Mouse (Mus musculus): Measurements from ENCODE around the gene Kiss1r. TPM values are rescaled to one million over a fixed set of nuclear protein-coding genes. Genes with fewer than 3 reads are reported as not detected.

The Kiss1r gene
- polyA plus RNA-seq, 1 experiment from 2014 or later = 0.83 TPM

DNA sequence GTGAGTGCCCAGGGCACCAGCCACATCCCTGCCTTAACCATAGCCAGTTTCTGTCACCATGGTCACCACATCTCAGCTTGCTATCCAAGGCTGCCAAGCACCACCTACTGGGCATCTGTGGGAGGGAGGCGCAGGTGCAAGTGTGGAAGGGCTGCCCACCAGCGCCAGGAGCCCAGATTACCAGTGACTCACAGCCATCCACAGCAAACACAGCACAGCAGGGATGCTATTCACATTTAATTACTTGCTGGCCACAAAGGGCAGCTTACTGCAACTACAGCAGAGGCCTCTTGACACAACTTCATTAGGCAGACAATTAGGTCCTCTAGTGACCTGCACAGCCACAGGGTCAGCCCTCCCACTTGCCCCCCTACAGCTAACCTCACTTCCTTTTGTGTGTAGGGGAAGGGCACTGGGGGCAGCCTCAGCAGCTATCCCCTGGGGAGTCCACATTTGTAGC lies 15.8 kb upstream of the Kiss1r start:
- 55% methylated on average over 2 of the region's 2 CpGs for WGBS
- no peak for ATAC-seq (ENCODE audit: insufficient read depth, low FRiP score, low read depth)
- no peak overlapping the region for H3K9ac ChIP-seq

DNA sequence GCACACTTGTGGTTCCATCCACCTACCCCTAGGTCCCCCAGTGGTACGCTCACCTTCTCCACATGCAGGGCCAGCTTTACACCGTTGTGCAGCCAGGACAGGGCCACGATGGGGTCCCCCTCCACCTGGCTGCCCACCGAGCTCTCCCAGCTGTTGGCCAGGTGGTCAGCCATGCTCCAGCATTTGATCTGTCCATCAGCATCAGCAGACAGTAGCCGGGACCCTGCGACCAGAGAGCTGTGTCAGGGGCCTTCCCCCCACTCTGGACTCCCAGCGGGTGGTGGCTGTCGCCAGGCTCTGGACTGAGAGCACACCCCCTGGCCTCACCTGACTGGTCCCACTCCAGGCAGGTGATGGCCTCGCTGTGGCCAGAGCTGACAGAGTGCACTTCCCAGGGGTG lies 10.1 kb upstream of the Kiss1r start:
- peaks cover 9% of the 10 kb centered on the region for H3K4me1 ChIP-seq
- H3K4me2 ChIP-seq = no peak overlapping the region
- no peaks in the 10 kb centered on the region for H3K27me3 ChIP-seq (replicated peaks)
- 89% methylated on average over 9 of the region's 9 CpGs for WGBS
- H3K36me3 ChIP-seq = peaks cover 43% of the 10 kb centered on the region
- no peak overlapping the region for H3K4me3 ChIP-seq (replicated peaks)
- H3K9ac ChIP-seq = no peak overlapping the region
- no peaks in the 10 kb centered on the region for H3K9me3 ChIP-seq
- no peak for ATAC-seq (ENCODE audit: insufficient read depth, low FRiP score, low read depth)
- no peak overlapping the region for H3K27ac ChIP-seq

More for the DNA sequence above, 15.8 kb upstream of the Kiss1r start:
- Histone ChIP-seq H3K36me3 (peaks cover 50% of the 10 kb centered on the region), H3K4me2 (no peak overlapping the region), H3K4me3 (replicated peaks) (no peak overlapping the region), H3K9me3 (no peaks in the 10 kb centered on the region), H3K27ac (no peak overlapping the region), H3K4me1 (0 out of 2 replicates have a peak, but pooled peaks cover 8% of the 10 kb centered on the region), H3K27me3 (replicated peaks) (no peaks in the 10 kb centered on the region)

DNA sequence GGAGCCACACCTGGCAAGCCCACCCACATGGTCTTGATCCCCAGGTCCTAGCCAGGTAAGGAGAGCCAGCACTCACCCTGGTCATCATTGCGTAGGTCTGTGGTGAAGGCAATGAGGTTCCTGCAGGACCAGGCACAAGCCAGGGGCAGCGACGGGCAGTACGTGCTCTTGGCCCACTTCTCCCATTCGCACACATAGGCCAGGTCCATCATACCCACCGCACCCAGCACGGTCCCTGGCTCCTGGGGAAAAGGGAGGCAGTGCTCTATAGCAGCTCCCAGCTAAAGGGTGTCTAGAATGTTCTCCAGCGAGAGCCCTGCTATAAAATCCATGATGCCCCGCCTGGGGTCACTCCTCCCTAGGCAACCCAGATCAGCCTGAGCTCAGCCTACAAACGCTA lies 9.4 kb upstream of the Kiss1r start:
- Histone ChIP-seq H3K4me3 (replicated peaks) (no peak overlapping the region), H3K9ac (no peak overlapping the region), H3K9me3 (no peaks in the 10 kb centered on the region), H3K4me1 (peaks cover 9% of the 10 kb centered on the region), H3K36me3 (peaks cover 41% of the 10 kb centered on the region), H3K4me2 (no peak overlapping the region), H3K27ac (no peak overlapping the region), H3K27me3 (replicated peaks) (no peaks in the 10 kb centered on the region)
- ATAC-seq (ENCODE audit: insufficient read depth, low FRiP score, low read depth) = no peak
- WGBS = 90% methylated on average over 10 of the region's 10 CpGs

DNA sequence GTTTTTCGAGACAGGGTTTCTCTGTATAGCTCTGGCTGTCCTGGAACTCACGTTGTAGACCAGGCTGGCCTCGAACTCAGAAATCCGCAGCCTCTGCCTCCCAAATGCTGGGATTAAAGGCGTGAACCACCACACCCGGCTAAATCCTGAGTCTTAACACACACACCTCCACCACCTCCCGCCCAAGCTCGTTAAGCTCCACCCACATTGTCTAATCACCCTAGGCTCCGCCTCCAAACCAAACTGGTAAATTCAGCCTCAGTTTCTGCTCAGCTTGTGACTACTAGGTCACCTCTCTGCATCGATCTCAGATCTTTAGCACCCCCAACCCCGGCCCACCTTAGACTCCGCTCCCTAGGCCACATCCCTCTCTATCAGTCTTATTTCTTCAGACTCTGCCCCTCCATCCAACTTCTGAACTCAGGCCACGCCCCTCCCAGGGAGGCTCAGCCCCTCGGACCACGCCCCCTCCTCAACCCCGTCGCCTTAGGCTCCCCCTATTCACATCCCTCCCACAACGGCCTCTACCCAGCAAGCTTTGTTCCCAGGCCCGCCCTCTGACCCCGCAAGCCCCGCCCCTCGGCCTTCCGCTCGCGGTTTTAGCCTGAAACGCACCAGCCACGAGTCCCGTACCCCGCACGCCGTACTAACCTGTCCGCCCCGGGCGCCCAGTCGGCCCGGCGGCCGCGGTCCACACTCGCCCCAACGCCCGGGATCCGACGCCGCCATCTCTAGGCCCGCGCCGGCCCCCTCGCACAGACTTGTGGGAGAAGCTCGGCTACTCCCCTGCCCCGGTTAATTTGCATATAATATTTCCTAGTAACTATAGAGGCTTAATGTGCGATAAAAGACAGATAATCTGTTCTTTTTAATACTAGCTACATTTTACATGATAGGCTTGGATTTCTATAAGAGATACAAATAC lies 8.3 kb upstream of the Kiss1r start, which contains the start of gene Med16:
Med16 (minus strand) TSS at position 757 of the 925 bp plus-strand sequence.
- peak; percentile 95 for ATAC-seq (ENCODE audit: insufficient read depth, low FRiP score, low read depth)
- peak within 1 kb of the TSS; percentile 98 for H3K9ac ChIP-seq
- H3K4me2 ChIP-seq = peak within 1 kb of the TSS; percentile 54
- no peaks in the 10 kb centered on the region for H3K27me3 ChIP-seq (replicated peaks)
- H3K4me1 ChIP-seq = peaks cover 9% of the 10 kb centered on the region
- H3K36me3 ChIP-seq = peaks cover 45% of the 10 kb centered on the region
- H3K4me3 ChIP-seq (replicated peaks) = peak within 1 kb of the TSS; percentile 71
- WGBS = 2% methylated on average over 52 of the region's 52 CpGs
- no peaks in the 10 kb centered on the region for H3K9me3 ChIP-seq
- peak within 1 kb of the TSS; percentile 97 for H3K27ac ChIP-seq

DNA sequence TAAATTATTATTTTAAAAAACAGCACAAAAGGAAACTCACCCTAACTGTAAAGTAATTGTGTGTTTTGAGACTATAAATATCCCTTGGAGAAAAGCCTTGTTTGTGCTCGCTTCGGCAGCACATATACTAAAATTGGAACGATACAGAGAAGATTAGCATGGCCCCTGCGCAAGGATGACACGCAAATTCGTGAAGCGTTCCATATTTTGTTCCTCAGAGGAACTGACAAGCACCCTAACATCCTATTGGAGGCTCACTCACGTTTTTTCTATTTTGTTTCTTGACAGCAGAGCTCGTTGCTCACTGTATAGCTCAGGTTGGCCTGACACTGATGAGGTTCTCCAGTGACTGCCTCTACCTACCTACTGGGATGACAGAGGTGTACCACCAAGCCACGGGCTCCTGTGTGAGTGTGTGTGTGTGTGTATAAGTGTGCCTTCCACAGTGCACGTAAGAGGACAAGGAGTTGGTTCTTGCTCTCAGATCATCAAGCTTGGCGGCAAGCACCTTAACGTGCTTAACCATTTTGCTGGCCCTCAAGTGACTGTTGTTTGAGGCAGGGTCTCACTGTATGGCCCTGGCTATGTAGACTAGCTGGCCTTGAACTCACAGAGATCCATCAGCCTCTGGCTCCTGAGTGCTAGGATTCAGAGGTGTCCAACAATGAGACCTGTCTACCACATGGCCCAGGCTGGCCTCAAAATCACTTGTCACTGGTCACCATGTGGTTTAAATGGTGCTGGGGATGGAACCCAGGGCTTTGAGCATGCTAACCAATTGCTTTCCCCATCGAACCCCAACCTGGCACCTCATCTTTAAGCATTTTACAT lies 7.5 kb upstream of the Kiss1r start:
- Histone ChIP-seq H3K9ac (no peak overlapping the region), H3K27me3 (replicated peaks) (no peaks in the 10 kb centered on the region), H3K9me3 (no peaks in the 10 kb centered on the region), H3K27ac (peak overlapping the region; percentile 97), H3K36me3 (peaks cover 39% of the 10 kb centered on the region), H3K4me2 (peak overlapping the region; percentile 40), H3K4me3 (replicated peaks) (peak overlapping the region; percentile 4; the same call in 1 of the 2 replicates), H3K4me1 (peaks cover 15% of the 10 kb centered on the region)
- WGBS = 25% methylated on average over 14 of the region's 14 CpGs
- ATAC-seq (ENCODE audit: insufficient read depth, low FRiP score, low read depth) = peak; percentile 38; the same call in 1 of the 2 replicates

DNA sequence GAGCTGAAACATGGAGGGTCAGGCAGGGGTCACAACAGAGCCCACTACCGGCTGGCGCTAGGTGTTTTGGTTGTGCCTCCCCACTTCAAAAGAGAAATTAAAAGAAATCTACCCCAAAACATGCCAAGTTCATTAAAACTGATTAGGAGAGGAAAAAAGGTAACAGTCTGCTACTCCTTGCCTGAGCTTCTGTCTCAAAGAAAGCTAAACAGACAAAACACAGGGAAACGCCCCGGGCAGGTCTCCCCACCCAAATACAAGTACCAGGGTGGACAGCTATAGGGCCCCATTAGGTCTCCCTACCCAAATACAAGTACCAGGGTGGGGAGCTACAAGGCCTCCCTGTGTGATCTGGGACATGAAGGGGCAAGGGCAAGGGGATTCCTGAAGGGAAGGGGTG lies 6.2 kb upstream of the Kiss1r start, which contains the start of gene Gm26602:
Gm26602 (plus strand) TSS at position 301 of the 400 bp plus-strand sequence.
- 91% methylated on average over 4 of the region's 4 CpGs for WGBS
- Histone ChIP-seq H3K4me1 (peaks cover 26% of the 10 kb centered on the region), H3K27ac (peak within 1 kb of the TSS; percentile 70), H3K36me3 (peaks cover 31% of the 10 kb centered on the region), H3K27me3 (replicated peaks) (no peaks in the 10 kb centered on the region), H3K4me2 (no peak within 1 kb of the TSS), H3K9me3 (no peaks in the 10 kb centered on the region), H3K9ac (no peak within 1 kb of the TSS), H3K4me3 (replicated peaks) (no peak within 1 kb of the TSS)
- ATAC-seq (ENCODE audit: insufficient read depth, low FRiP score, low read depth) = no peak

DNA sequence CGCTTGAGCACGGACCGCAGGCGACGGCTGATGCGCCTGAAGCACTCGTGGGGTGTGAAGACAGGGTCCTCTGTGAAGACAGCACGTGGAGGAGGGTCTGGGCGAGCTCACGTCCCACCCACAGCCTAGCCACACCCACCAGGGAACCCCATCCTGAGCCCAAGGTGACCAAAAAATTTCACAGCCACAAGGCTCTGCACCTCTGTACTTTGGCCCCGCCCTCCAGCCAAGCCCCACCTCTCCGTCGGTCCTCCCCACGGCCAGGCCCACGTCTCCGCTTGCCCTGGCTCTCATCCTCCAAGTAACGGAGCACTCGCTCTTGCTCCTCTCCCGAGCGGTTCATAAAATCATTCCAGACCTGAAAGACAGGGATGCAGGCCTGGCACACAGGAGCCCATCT lies 4.4 kb upstream of the Kiss1r start:
- Histone ChIP-seq H3K4me1 (peaks cover 39% of the 10 kb centered on the region), H3K27me3 (replicated peaks) (no peaks in the 10 kb centered on the region), H3K4me2 (no peak overlapping the region), H3K9me3 (no peaks in the 10 kb centered on the region), H3K9ac (no peak overlapping the region), H3K4me3 (replicated peaks) (no peak overlapping the region), H3K27ac (no peak overlapping the region), H3K36me3 (peaks cover 19% of the 10 kb centered on the region)
- WGBS = 69% methylated on average over 20 of the region's 20 CpGs
- no peak for ATAC-seq (ENCODE audit: insufficient read depth, low FRiP score, low read depth)

DNA sequence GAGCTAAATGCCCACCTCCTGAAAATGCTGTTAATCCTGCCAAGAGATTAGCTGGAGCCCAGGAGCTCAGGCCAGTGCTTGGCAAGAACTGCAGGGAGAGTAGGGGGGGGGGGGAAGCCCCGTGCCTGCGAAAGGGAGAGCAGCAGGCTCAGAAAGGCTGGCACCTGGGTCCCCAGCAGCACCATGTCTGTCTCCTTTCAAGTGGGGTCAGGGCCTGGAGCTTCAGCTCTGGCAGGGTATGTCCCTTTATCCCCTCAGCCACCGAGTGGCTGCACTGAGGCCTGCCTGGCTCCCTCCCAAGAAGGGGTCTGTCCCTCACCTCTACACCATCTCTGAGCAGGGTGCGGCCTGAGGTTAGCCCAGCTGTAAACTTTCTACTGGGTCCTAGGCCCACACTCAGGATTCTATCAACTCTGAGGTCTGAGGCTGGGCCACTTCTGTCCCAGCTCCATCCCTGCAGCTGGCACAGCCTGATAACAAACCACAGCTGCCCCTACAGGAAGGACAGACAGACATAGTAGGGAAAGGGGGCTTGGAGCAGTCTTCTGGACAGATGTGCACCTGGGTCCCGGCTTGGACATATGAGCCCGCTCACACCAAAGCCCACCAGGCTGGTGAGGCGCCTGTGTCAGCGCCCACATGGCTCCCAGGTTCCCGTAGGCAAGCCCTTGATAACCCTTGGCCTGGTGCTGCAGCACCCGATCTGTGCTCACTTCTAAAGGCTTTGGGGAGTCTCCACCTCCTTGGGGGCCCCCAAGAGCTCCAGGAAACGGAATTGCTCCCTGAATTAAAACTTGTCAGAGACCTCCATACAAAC lies 2.4 kb upstream of the Kiss1r start:
- H3K9ac ChIP-seq = no peak overlapping the region
- H3K4me3 ChIP-seq (replicated peaks) = no peak overlapping the region
- no peak for ATAC-seq (ENCODE audit: insufficient read depth, low FRiP score, low read depth)
- peaks cover 18% of the 10 kb centered on the region for H3K27me3 ChIP-seq (replicated peaks)
- peaks cover 19% of the 10 kb centered on the region for H3K36me3 ChIP-seq
- H3K4me2 ChIP-seq = peak overlapping the region; percentile 84
- WGBS = 67% methylated on average over 11 of the region's 11 CpGs
- H3K27ac ChIP-seq = peak overlapping the region; percentile 67
- peaks cover 52% of the 10 kb centered on the region for H3K4me1 ChIP-seq
- no peaks in the 10 kb centered on the region for H3K9me3 ChIP-seq

DNA sequence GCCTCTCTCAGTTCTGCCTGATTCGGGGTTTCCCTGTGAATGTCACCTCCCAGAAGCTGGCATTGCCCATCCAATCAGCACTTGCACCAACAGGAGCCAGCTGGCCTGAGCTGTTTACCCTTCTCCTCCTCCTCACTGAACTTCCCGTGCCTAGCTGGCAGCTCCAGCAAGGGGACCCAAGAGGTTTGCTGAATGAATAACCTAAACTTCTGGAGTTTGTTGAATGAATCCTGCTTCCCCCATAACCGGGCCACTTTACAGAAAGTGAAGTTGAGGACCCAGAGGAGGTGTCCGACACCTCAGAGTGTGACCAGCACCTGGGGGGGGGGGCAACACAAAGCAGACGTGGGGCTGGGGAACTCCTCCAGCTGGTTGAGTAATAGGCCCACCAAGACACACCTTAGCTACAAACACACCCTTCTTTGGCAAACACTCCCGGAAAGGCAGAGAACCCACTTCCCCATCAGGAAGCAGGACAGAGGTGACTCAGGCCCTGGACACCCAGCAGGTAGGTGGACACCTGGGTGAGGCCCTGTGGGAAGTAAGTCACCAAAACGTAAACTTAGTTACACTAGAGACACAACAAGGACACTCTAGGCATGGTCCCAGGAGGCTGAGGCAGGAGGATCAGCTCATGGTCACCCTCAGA lies 1.7 kb upstream of the Kiss1r start:
- peaks cover 53% of the 10 kb centered on the region for H3K4me1 ChIP-seq
- H3K4me2 ChIP-seq = peak overlapping the region; percentile 84
- WGBS = 50% methylated on average over 7 of the region's 7 CpGs
- no peak overlapping the region for H3K9ac ChIP-seq
- H3K9me3 ChIP-seq = no peaks in the 10 kb centered on the region
- H3K4me3 ChIP-seq (replicated peaks) = no peak overlapping the region; the same call in 1 of the 2 replicates
- ATAC-seq (ENCODE audit: insufficient read depth, low FRiP score, low read depth) = 0 out of 2 replicates have a peak, but pooled peaks have one; percentile 16
- H3K36me3 ChIP-seq = peaks cover 19% of the 10 kb centered on the region
- peaks cover 25% of the 10 kb centered on the region for H3K27me3 ChIP-seq (replicated peaks)
- H3K27ac ChIP-seq = peak overlapping the region; percentile 67

DNA sequence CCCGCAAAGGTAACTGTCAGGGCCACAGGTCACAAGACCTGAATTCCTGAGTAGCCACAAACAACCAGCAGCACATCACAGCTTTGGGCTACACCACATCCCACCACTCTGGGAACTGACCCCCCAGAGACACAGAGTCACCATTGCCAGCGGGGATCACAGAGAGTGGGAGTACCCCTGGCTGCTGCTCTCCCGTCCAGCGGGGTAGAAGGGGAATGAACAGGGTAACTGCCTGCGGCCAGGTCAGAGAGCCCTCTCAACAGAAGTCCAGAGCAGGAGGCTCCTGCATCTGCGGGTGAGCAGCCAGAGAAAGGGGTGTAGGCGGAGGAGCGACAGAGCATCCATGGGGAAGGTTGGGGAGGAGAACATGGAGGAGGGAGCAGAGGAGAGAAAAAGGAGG lies 690 bp upstream of the Kiss1r start:
- whole genome bisulfite sequencing = 6% methylated on average over 8 of the region's 8 CpGs
- Histone ChIP-seq H3K27ac (peak overlapping the region; percentile 80), H3K27me3 (replicated peaks) (peaks cover 35% of the 10 kb centered on the region), H3K36me3 (peaks cover 14% of the 10 kb centered on the region), H3K9ac (peak overlapping the region; percentile 91), H3K4me2 (peak overlapping the region; percentile 84), H3K4me1 (peaks cover 61% of the 10 kb centered on the region), H3K4me3 (replicated peaks) (peak overlapping the region; percentile 85), H3K9me3 (no peaks in the 10 kb centered on the region)
- no peak for ATAC-seq (ENCODE audit: insufficient read depth, low FRiP score, low read depth)
